Mouse (Mus musculus) testis, adult 2 months (tissue): Measurements from ENCODE around the gene Miga1.

Experiments
- CTCF ChIP-seq: fragments of 200-500 bp; IDR thresholded peaks from 2 replicates; pipeline ENCODE4 v1.5.1; 2012; ENCODE audit warnings: low read depth, mild to moderate bottlenecking, inconsistent platforms, low read length, moderate library complexity; ENCODE audit not compliant: control insufficient read depth, insufficient read depth, insufficient replicate concordance
- POLR2A ChIP-seq: fragments of 200-500 bp; IDR thresholded peaks from 2 replicates; pipeline ENCODE4 v1.6.1; 2012; ENCODE audit warnings: low read depth, mild to moderate bottlenecking, inconsistent platforms, low read length, moderate library complexity; ENCODE audit not compliant: control insufficient read depth

DNA sequence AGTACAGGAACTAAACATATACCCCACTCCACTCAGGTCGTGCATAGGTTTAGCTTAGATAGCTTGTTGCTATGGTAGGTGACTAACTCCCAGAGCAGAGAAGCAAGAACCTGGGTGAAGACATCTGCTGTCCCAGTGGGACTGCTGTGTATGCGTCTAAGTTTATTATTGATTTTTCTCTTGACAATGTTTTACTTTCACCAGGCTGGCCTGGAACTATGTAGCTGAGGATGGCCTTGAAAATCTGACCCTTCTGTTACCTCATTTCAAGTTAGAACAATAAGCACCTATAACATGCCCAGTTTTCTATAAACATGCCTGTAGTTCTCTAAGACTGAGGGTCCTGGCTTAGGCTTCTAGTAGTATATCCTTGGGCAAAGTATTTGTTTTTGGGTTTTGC, 24.0 kb upstream of the Miga1 start:
- TF ChIP-seq POLR2A (no peak), CTCF (no peak)
